8 mouse cellular contexts compared by ENCODE assay signal in the genomic region with DNA sequence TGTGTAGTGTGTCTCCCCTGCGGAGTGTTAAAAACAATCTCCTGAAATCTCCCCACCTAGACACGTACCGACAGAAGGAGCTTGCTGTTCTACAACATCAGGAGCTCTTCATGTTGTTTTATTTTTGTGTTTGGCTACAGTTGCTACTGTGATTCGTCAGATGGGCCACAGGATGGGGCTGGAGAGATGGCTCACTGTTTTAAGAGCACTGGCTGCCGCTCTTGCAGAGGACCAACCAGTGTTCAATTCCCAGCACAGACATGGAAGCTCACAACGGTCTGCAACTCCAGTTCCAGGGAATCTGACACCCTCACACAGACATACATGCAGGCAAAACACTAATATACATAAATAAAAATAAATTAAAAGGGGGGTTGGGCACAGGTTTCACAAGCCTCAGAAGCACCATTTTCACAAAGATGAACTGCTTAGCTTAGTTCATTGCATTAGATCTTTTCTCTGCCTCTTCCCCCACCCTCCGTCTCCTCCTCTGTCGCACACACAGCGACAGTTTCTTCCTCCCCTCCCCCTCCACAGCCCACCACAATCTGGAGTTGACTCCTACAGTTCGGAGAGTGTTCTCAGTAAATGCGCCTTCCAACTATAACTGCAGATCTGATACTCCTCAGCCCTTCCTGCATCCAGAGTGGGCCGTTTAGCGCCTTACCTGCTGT. TPM values are rescaled to one million over a fixed set of nuclear protein-coding genes. Genes with fewer than 3 reads are reported as not detected.
DNase-seq lines count a peak whose midpoint lies in the region; ATAC-seq and TF ChIP-seq lines count a peak whose summit lies in the region.

No protein-coding gene starts in this region.

- no peak overlapping the region for H3K9ac ChIP-seq in kidney, postnatal 0 days (ENCODE audit: low read depth, low read length)
- no peak overlapping the region for H3K9ac ChIP-seq in embryonic facial prominence, embryonic 12.5 days
- no peak overlapping the region for H3K9ac ChIP-seq in intestine, postnatal 0 days (ENCODE audit: low read depth, low read length)

- H3K4me1 ChIP-seq in kidney, postnatal 0 days (replicated peaks; ENCODE audit: insufficient read depth, low read length) = peaks cover 28% of the 10 kb centered on the region
- peaks cover 28% of the 10 kb centered on the region for H3K4me1 ChIP-seq in embryonic facial prominence, embryonic 12.5 days
- H3K4me1 ChIP-seq in intestine, postnatal 0 days (replicated peaks; ENCODE audit: control insufficient read depth, insufficient read depth, low read length) = peaks cover 6% of the 10 kb centered on the region

- 0 out of 2 replicates have a peak overlapping the region, but pooled peaks have one; percentile 5 for H3K4me3 ChIP-seq in kidney, postnatal 0 days (replicated peaks; ENCODE audit: low read depth, low read length)
- H3K4me3 ChIP-seq in embryonic facial prominence, embryonic 12.5 days = peak overlapping the region; percentile 9; the same call in 1 of the 2 replicates
- H3K4me3 ChIP-seq in intestine, postnatal 0 days (ENCODE audit: low read depth, low read length) = no peak overlapping the region

- H3K27me3 ChIP-seq in kidney, postnatal 0 days (ENCODE audit: insufficient read depth, low read length) = no peaks in the 10 kb centered on the region
- H3K27me3 ChIP-seq in embryonic facial prominence, embryonic 12.5 days = no peaks in the 10 kb centered on the region
- no peaks in the 10 kb centered on the region for H3K27me3 ChIP-seq in intestine, postnatal 0 days (replicated peaks; ENCODE audit: control insufficient read depth, insufficient read depth, low read length)

- ATAC-seq in kidney, postnatal 0 days (replicated peaks; ENCODE audit: low FRiP score, low read depth) = no peak
- ATAC-seq in embryonic facial prominence, embryonic 12.5 days (ENCODE audit: insufficient number of reproducible peaks, insufficient read depth, low FRiP score, low TSS enrichment) = no peak
- ATAC-seq in intestine, postnatal 0 days = no peak
- ATAC-seq in megakaryocyte-erythroid progenitor cell, adult 5-6 weeks (replicated peaks; ENCODE audit: low FRiP score, low TSS enrichment, poor library complexity, severe bottlenecking) = no peak
- no peak for ATAC-seq in megakaryocyte progenitor cell, adult 5-6 weeks (replicated peaks; ENCODE audit: poor library complexity)

- no peak for DNase-seq in kidney, postnatal 0 days (ENCODE audit: low spot score)
- no peak for DNase-seq in kidney, adult 11 months
- peak; percentile 67 for DNase-seq in right cerebral cortex, adult 18-20 months
- DNase-seq in testis, postnatal 10 days (ENCODE audit: low spot score) = no peak

- 32% methylated on average over 13 of the region's 13 CpGs for WGBS in kidney, postnatal 0 days
- 22% methylated on average over 13 of the region's 13 CpGs for WGBS in embryonic facial prominence, embryonic 12.5 days
- WGBS in intestine, postnatal 0 days = 49% methylated on average over 13 of the region's 13 CpGs

- no peaks in the 10 kb centered on the region for H3K9me3 ChIP-seq in kidney, postnatal 0 days (replicated peaks; ENCODE audit: low read length)
- no peaks in the 10 kb centered on the region for H3K9me3 ChIP-seq in embryonic facial prominence, embryonic 12.5 days
- H3K9me3 ChIP-seq in intestine, postnatal 0 days (ENCODE audit: control insufficient read depth) = no peaks in the 10 kb centered on the region

- H3K36me3 ChIP-seq in kidney, postnatal 0 days (ENCODE audit: insufficient read depth, low read length) = no peaks in the 10 kb centered on the region
- 0 out of 2 replicates have a peak, but pooled peaks cover 2% of the 10 kb centered on the region for H3K36me3 ChIP-seq in embryonic facial prominence, embryonic 12.5 days
- H3K36me3 ChIP-seq in intestine, postnatal 0 days (ENCODE audit: control insufficient read depth, insufficient read depth) = no peaks in the 10 kb centered on the region

- TF ChIP-seq CTCF in kidney, postnatal 0 days (IDR thresholded peaks at IDR 0.05; ENCODE audit: low read depth) = peak; percentile 54
- TF ChIP-seq CTCF in intestine, postnatal 0 days (IDR thresholded peaks at IDR 0.05; ENCODE audit: low read depth) = peak; percentile 47

- H3K27ac ChIP-seq in kidney, postnatal 0 days = no peak overlapping the region
- H3K27ac ChIP-seq in embryonic facial prominence, embryonic 12.5 days = no peak overlapping the region
- H3K27ac ChIP-seq in intestine, postnatal 0 days (ENCODE audit: low read depth, low read length) = no peak overlapping the region

- 0 out of 2 replicates have a peak overlapping the region, but pooled peaks have one; percentile 13 for H3K4me2 ChIP-seq in kidney, postnatal 0 days (ENCODE audit: low read length)
- H3K4me2 ChIP-seq in embryonic facial prominence, embryonic 12.5 days (replicated peaks) = peak overlapping the region; percentile 23
- H3K4me2 ChIP-seq in intestine, postnatal 0 days (replicated peaks; ENCODE audit: low read depth) = 0 out of 2 replicates have a peak overlapping the region, but pooled peaks have one; percentile 13

RNA-seq across cellular contexts. Expression of gene Brd2, which starts 6.0 kb away (rescaled TPM):
- 90.2 and 100 TPM in 2 replicates for polyA plus RNA-seq in kidney, postnatal 0 days (2015; fragmentation: Nextera tagmentation; extraction: Ambion mirVana)
- polyA plus RNA-seq in embryonic facial prominence, embryonic 12.5 days (2016; fragmentation: Nextera tagmentation; extraction: Ambion mirVana) = 119 and 131 TPM in 2 replicates
- polyA plus RNA-seq in intestine, postnatal 0 days (2015; fragmentation: Nextera tagmentation; extraction: Ambion mirVana) = 51.8 and 60.0 TPM in 2 replicates
- total RNA-seq in megakaryocyte-erythroid progenitor cell, adult 5-6 weeks (2014; fragmentation: Nextera tagmentation) = 173 and 198 TPM in 2 replicates
- total RNA-seq in megakaryocyte-erythroid progenitor cell, adult 5-6 weeks (2017) = 312 and 511 TPM in 2 replicates
- total RNA-seq in megakaryocyte progenitor cell, adult 5-6 weeks (2015) = 269 and 306 TPM in 2 replicates
- 260 and 284 TPM in 2 replicates for total RNA-seq in megakaryocyte progenitor cell, adult 5-6 weeks (2017)

RNA-seq across cellular contexts. Expression of gene H2-DMa, which starts 9.1 kb away (rescaled TPM):
- 18.6 and 20.6 TPM in 2 replicates for polyA plus RNA-seq in kidney, postnatal 0 days (2015; fragmentation: Nextera tagmentation; extraction: Ambion mirVana)
- polyA plus RNA-seq in embryonic facial prominence, embryonic 12.5 days (2016; fragmentation: Nextera tagmentation; extraction: Ambion mirVana) = 12.3 and 16.7 TPM in 2 replicates
- 15.2 and 16.7 TPM in 2 replicates for polyA plus RNA-seq in intestine, postnatal 0 days (2015; fragmentation: Nextera tagmentation; extraction: Ambion mirVana)
- 26.4 and 41.6 TPM in 2 replicates for total RNA-seq in megakaryocyte-erythroid progenitor cell, adult 5-6 weeks (2014; fragmentation: Nextera tagmentation)
- 35.0 and 36.7 TPM in 2 replicates for total RNA-seq in megakaryocyte-erythroid progenitor cell, adult 5-6 weeks (2017)
- 72.0 and 74.5 TPM in 2 replicates for total RNA-seq in megakaryocyte progenitor cell, adult 5-6 weeks (2015)
- total RNA-seq in megakaryocyte progenitor cell, adult 5-6 weeks (2017) = 56.5 and 61.1 TPM in 2 replicates

RNA-seq across cellular contexts. Expression of gene H2-DMb2, which starts 14.7 kb away (rescaled TPM):
- 15.3 and 19.4 TPM in 2 replicates for polyA plus RNA-seq in kidney, postnatal 0 days (2015; fragmentation: Nextera tagmentation; extraction: Ambion mirVana)
- polyA plus RNA-seq in embryonic facial prominence, embryonic 12.5 days (2016; fragmentation: Nextera tagmentation; extraction: Ambion mirVana) = 0.19 and 0.42 TPM in 2 replicates
- polyA plus RNA-seq in intestine, postnatal 0 days (2015; fragmentation: Nextera tagmentation; extraction: Ambion mirVana) = 0.97 and 0.98 TPM in 2 replicates
- total RNA-seq in megakaryocyte-erythroid progenitor cell, adult 5-6 weeks (2014; fragmentation: Nextera tagmentation) = 0.81 and 2.9 TPM in 2 replicates
- total RNA-seq in megakaryocyte-erythroid progenitor cell, adult 5-6 weeks (2017) = not detected in 2 replicates
- 3.9 and 5.8 TPM in 2 replicates for total RNA-seq in megakaryocyte progenitor cell, adult 5-6 weeks (2015)
- 6.7 and 8.5 TPM in 2 replicates for total RNA-seq in megakaryocyte progenitor cell, adult 5-6 weeks (2017)

RNA-seq across cellular contexts. Expression of gene H2-DMb1, which starts 24.5 kb away (rescaled TPM):
- 12.9 and 13.5 TPM in 2 replicates for polyA plus RNA-seq in kidney, postnatal 0 days (2015; fragmentation: Nextera tagmentation; extraction: Ambion mirVana)
- polyA plus RNA-seq in embryonic facial prominence, embryonic 12.5 days (2016; fragmentation: Nextera tagmentation; extraction: Ambion mirVana) = 2.0 and 2.4 TPM in 2 replicates
- 5.1 and 6.4 TPM in 2 replicates for polyA plus RNA-seq in intestine, postnatal 0 days (2015; fragmentation: Nextera tagmentation; extraction: Ambion mirVana)
- total RNA-seq in megakaryocyte-erythroid progenitor cell, adult 5-6 weeks (2014; fragmentation: Nextera tagmentation) = 3.8 and 9.1 TPM in 2 replicates
- 10.1 and 22.9 TPM in 2 replicates for total RNA-seq in megakaryocyte-erythroid progenitor cell, adult 5-6 weeks (2017)
- 36.2 and 39.4 TPM in 2 replicates for total RNA-seq in megakaryocyte progenitor cell, adult 5-6 weeks (2015)
- 47.0 and 60.3 TPM in 2 replicates for total RNA-seq in megakaryocyte progenitor cell, adult 5-6 weeks (2017)

RNA-seq across cellular contexts. Expression of gene H2-Oa, which starts 36.3 kb away (rescaled TPM):
- polyA plus RNA-seq in kidney, postnatal 0 days (2015; fragmentation: Nextera tagmentation; extraction: Ambion mirVana) = 0.83 and 0.95 TPM in 2 replicates
- 0.43 and 0.48 TPM in 2 replicates for polyA plus RNA-seq in embryonic facial prominence, embryonic 12.5 days (2016; fragmentation: Nextera tagmentation; extraction: Ambion mirVana)
- polyA plus RNA-seq in intestine, postnatal 0 days (2015; fragmentation: Nextera tagmentation; extraction: Ambion mirVana) = 0.25 and 0.90 TPM in 2 replicates
- 6.2 and 15.1 TPM in 2 replicates for total RNA-seq in megakaryocyte-erythroid progenitor cell, adult 5-6 weeks (2014; fragmentation: Nextera tagmentation)
- 0.75 and 5.8 TPM in 2 replicates for total RNA-seq in megakaryocyte-erythroid progenitor cell, adult 5-6 weeks (2017)
- 7.7 and 9.6 TPM in 2 replicates for total RNA-seq in megakaryocyte progenitor cell, adult 5-6 weeks (2015)
- total RNA-seq in megakaryocyte progenitor cell, adult 5-6 weeks (2017) = 2.7 TPM in 2 replicates
